Mouse (Mus musculus): ENCODE data around the gene Ccdc8.

The Ccdc8 gene

GRCm38 (mm10) chr7:17009326-17010009 is 17.0 kb downstream of the Ccdc8 start:
- no peak for DNase-seq (ENCODE audit: low read depth, low spot score)

- DNase-seq (ENCODE audit: low read depth, low spot score) = no peak
These were observed 17.5 kb downstream of the Ccdc8 start for GRCm38 (mm10) chr7:17010010-17010347.

- DNase-seq (ENCODE audit: low read depth, low spot score) = no peak
These were observed 19.5 kb downstream of the Ccdc8 start for GRCm38 (mm10) chr7:17011909-17012590.

- no peak for DNase-seq (ENCODE audit: low read depth, low spot score)
These were observed 22.9 kb downstream of the Ccdc8 start for GRCm38 (mm10) chr7:17015381-17015780.

- no peak for DNase-seq (ENCODE audit: low read depth, low spot score)
These were observed 24.5 kb downstream of the Ccdc8 start for GRCm38 (mm10) chr7:17017036-17017435.

- DNase-seq (ENCODE audit: low read depth, low spot score) = no peak
These were observed 25.4 kb downstream of the Ccdc8 start for GRCm38 (mm10) chr7:17017921-17018320.

GRCm38 (mm10) chr7:17019426-17020166 is 27.1 kb downstream of the Ccdc8 start:
- DNase-seq (ENCODE audit: low read depth, low spot score) = no peak

GRCm38 (mm10) chr7:17022176-17022575 is 29.7 kb downstream of the Ccdc8 start:
- no peak for DNase-seq (ENCODE audit: low read depth, low spot score)

GRCm38 (mm10) chr7:17023701-17024100 is 31.2 kb downstream of the Ccdc8 start:
- DNase-seq (ENCODE audit: low read depth, low spot score) = no peak

GRCm38 (mm10) chr7:17024141-17024540 is 31.6 kb downstream of the Ccdc8 start:
- no peak for DNase-seq (ENCODE audit: low read depth, low spot score)

- DNase-seq (ENCODE audit: low read depth, low spot score) = no peak
These were observed 32.5 kb downstream of the Ccdc8 start for GRCm38 (mm10) chr7:17024814-17025504.

- no peak for DNase-seq (ENCODE audit: low read depth, low spot score)
These were observed 33.0 kb downstream of the Ccdc8 start for GRCm38 (mm10) chr7:17025505-17025894.

- no peak for DNase-seq (ENCODE audit: low read depth, low spot score)
These were observed 33.6 kb downstream of the Ccdc8 start for GRCm38 (mm10) chr7:17025896-17026622.

- DNase-seq (ENCODE audit: low read depth, low spot score) = no peak
These were observed 34.4 kb downstream of the Ccdc8 start for GRCm38 (mm10) chr7:17026710-17027587.

GRCm38 (mm10) chr7:17027588-17028343 is 35.3 kb downstream of the Ccdc8 start, which contains the start of gene Ppp5c:
TSS of gene Ppp5c (minus strand) at chr7:17027924.
- DNase-seq (ENCODE audit: low read depth, low spot score) = peak; percentile 63

- DNase-seq (ENCODE audit: low read depth, low spot score) = no peak
These were observed 36.4 kb downstream of the Ccdc8 start for GRCm38 (mm10) chr7:17028923-17029322.

- no peak for DNase-seq (ENCODE audit: low read depth, low spot score)
These were observed 37.7 kb downstream of the Ccdc8 start for GRCm38 (mm10) chr7:17030239-17030638.

GRCm38 (mm10) chr7:17038018-17038695 is 45.6 kb downstream of the Ccdc8 start:
- no peak for DNase-seq (ENCODE audit: low read depth, low spot score)

- DNase-seq (ENCODE audit: low read depth, low spot score) = no peak
These were observed 46.9 kb downstream of the Ccdc8 start for GRCm38 (mm10) chr7:17039373-17039772.
